Mouse (Mus musculus): ENCODE data around the gene Trpm8. TPM values are rescaled to one million over a fixed set of nuclear protein-coding genes. Genes with fewer than 3 reads are reported as not detected.

The Trpm8 gene
- polyA plus RNA-seq, 1 experiment from 2014 or later: 0.04 TPM

- no peak overlapping the region for H3K4me2 ChIP-seq (ENCODE audit: low read depth, low read length)
- H3K27me3 ChIP-seq (ENCODE audit: control insufficient read depth, insufficient read depth, low read depth, low read length): no peaks in the 10 kb centered on the region
- no peak overlapping the region for H3K9ac ChIP-seq (ENCODE audit: low read length)
- peaks cover 26% of the 10 kb centered on the region for H3K9me3 ChIP-seq (ENCODE audit: control insufficient read depth, low read length)
- peaks cover 10% of the 10 kb centered on the region for H3K36me3 ChIP-seq (ENCODE audit: control insufficient read depth, insufficient read depth, low read length)
- no peaks in the 10 kb centered on the region for H3K4me1 ChIP-seq (replicated peaks; ENCODE audit: control insufficient read depth, insufficient read depth, low read length)
- no peak for ATAC-seq (ENCODE audit: low read depth)
- no peak overlapping the region for H3K4me3 ChIP-seq (ENCODE audit: low read length)
- 47% methylated on average over 2 of the region's 2 CpGs for WGBS
- no peak overlapping the region for H3K27ac ChIP-seq (ENCODE audit: low read length)
Observed at GRCm38 (mm10) chr1:88255466-88255857, 22.0 kb upstream of the Trpm8 start.

DNA sequence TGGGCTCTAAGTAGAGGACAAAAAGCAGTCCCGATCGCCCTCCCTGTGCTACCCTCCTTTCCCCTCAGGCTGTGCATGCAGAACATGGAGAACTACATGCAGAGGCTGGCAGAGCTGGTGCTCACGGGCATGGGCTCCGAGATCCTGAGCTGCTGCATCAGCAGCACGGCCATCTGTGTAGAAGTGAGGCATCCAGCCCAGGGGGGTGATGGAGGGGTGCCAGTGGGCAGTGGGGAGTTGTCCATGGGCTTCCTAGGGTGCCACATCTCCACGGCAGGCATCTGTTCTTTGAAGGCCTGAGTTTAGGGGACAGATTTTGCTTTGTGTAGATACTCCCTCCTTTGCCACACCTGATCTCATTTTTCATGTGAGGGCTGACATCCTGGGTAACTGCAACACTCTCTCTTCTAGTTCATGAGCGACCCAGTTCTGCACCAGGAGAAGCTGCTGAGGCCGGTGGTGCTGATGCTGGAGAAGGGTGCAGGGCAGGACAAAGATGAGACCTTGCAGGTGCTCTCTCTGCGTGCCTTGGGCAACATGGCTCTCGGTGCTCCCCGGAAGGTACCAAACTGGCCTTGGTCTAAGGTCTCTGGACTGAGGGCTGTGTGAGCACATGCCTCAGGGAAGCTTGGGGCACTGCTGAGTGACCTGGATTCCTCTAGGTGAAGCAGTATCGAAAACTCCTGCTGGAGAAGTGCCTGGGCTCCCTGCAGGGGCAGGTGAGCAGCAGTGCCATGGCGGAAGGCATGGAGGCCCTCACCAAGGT lies 21.3 kb upstream of the Trpm8 start:
- peaks cover 19% of the 10 kb centered on the region; the same call in 1 of the 2 replicates for H3K9me3 ChIP-seq (ENCODE audit: control insufficient read depth, low read length)
- 76% methylated on average over 13 of the region's 13 CpGs for WGBS
- H3K4me3 ChIP-seq (ENCODE audit: low read length): no peak overlapping the region
- peaks cover 17% of the 10 kb centered on the region for H3K36me3 ChIP-seq (ENCODE audit: control insufficient read depth, insufficient read depth, low read length)
- H3K9ac ChIP-seq (ENCODE audit: low read length): no peak overlapping the region
- ATAC-seq (ENCODE audit: low read depth): no peak
- H3K4me2 ChIP-seq (ENCODE audit: low read depth, low read length): no peak overlapping the region
- no peaks in the 10 kb centered on the region for H3K4me1 ChIP-seq (replicated peaks; ENCODE audit: control insufficient read depth, insufficient read depth, low read length)
- no peaks in the 10 kb centered on the region for H3K27me3 ChIP-seq (ENCODE audit: control insufficient read depth, insufficient read depth, low read depth, low read length)
- H3K27ac ChIP-seq (ENCODE audit: low read length): no peak overlapping the region

DNA sequence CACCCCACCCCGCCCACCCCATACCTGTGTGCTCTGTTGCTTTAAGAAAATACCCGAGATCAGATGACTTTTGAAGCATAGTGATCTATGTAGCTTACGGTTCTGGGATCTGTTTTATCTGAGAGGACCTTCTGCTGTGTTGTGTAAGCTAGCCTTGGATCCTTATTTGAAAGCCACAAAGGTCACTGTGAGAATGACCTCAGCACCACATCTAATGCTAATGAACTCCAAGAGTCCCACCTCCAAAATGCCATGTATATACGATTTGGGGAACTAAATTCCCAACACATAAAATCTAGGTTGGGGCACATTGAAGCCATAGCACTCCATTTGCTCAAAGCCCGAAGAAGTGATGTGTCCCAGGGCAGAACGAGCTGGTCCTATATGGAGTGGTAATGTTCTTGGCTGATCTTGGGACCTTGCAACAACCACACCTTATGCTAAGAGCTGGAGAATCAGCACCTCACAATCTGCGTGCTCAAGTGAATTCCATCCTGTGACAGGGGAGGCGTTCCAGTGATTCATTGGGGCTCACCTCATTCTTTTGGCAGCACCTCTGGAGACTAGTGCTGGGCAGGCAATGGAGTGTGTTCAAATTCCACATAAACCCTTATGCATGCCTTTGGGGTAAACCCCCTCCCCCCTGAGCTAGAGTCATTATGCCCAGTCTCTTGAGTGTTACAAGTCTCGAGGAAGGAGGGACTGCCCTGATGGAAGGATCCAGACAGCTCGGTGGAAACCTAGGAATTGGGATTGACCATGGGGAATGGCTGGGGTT lies 20.4 kb upstream of the Trpm8 start:
- Histone ChIP-seq H3K27me3 (ENCODE audit: control insufficient read depth, insufficient read depth, low read depth, low read length) (no peaks in the 10 kb centered on the region), H3K4me3 (ENCODE audit: low read length) (no peak overlapping the region), H3K9ac (ENCODE audit: low read length) (no peak overlapping the region), H3K4me2 (ENCODE audit: low read depth, low read length) (no peak overlapping the region), H3K27ac (ENCODE audit: low read length) (no peak overlapping the region), H3K9me3 (ENCODE audit: control insufficient read depth, low read length) (peaks cover 16% of the 10 kb centered on the region; the same call in 1 of the 2 replicates), H3K36me3 (ENCODE audit: control insufficient read depth, insufficient read depth, low read length) (peaks cover 26% of the 10 kb centered on the region), H3K4me1 (replicated peaks; ENCODE audit: control insufficient read depth, insufficient read depth, low read length) (no peaks in the 10 kb centered on the region)
- no peak for ATAC-seq (ENCODE audit: low read depth)
- WGBS: 71% methylated on average over 10 of the region's 10 CpGs

GRCm38 (mm10) chr1:88257681-88258080 lies 19.8 kb upstream of the Trpm8 start:
- no peak for ATAC-seq (ENCODE audit: low read depth)
- no peaks in the 10 kb centered on the region for H3K27me3 ChIP-seq (ENCODE audit: control insufficient read depth, insufficient read depth, low read depth, low read length)
- peaks cover 32% of the 10 kb centered on the region for H3K36me3 ChIP-seq (ENCODE audit: control insufficient read depth, insufficient read depth, low read length)
- H3K9me3 ChIP-seq (ENCODE audit: control insufficient read depth, low read length): peaks cover 11% of the 10 kb centered on the region; the same call in 1 of the 2 replicates
- no peak overlapping the region for H3K4me2 ChIP-seq (ENCODE audit: low read depth, low read length)
- no peak overlapping the region for H3K9ac ChIP-seq (ENCODE audit: low read length)
- H3K4me3 ChIP-seq (ENCODE audit: low read length): no peak overlapping the region
- no peaks in the 10 kb centered on the region for H3K4me1 ChIP-seq (replicated peaks; ENCODE audit: control insufficient read depth, insufficient read depth, low read length)
- no peak overlapping the region for H3K27ac ChIP-seq (ENCODE audit: low read length)
- WGBS: 79% methylated on average over 6 of the region's 6 CpGs

DNA sequence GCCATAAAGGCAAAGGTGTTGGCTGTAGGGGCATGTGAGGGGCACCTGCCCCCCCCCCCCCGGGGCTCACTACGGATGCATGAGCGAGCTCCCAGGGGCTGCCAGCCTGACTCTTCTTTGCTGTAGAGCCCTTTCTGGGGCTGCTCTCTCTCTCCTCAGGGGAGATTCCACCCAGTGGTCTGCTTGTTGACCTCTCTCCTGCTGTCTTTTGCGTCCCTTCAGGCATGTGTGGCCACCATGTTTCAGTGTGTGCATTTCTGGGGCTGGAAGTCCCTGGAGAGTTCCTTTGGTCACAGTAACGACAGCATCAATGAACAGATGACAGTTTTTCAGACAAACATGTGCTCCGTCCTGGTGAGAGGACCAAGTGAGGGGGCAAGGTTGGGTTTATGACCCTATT lies 19.1 kb upstream of the Trpm8 start:
- Histone ChIP-seq H3K4me3 (ENCODE audit: low read length) (no peak overlapping the region), H3K27ac (ENCODE audit: low read length) (no peak overlapping the region), H3K4me1 (replicated peaks; ENCODE audit: control insufficient read depth, insufficient read depth, low read length) (no peaks in the 10 kb centered on the region), H3K36me3 (ENCODE audit: control insufficient read depth, insufficient read depth, low read length) (peaks cover 39% of the 10 kb centered on the region), H3K9ac (ENCODE audit: low read length) (no peak overlapping the region), H3K9me3 (ENCODE audit: control insufficient read depth, low read length) (peaks cover 11% of the 10 kb centered on the region; the same call in 1 of the 2 replicates), H3K27me3 (ENCODE audit: control insufficient read depth, insufficient read depth, low read depth, low read length) (no peaks in the 10 kb centered on the region), H3K4me2 (ENCODE audit: low read depth, low read length) (no peak overlapping the region)
- no peak for ATAC-seq (ENCODE audit: low read depth)
- 63% methylated on average over 6 of the region's 6 CpGs for WGBS

GRCm38 (mm10) chr1:88258881-88259642 lies 18.4 kb upstream of the Trpm8 start:
- no peak overlapping the region for H3K9ac ChIP-seq (ENCODE audit: low read length)
- no peak overlapping the region for H3K27ac ChIP-seq (ENCODE audit: low read length)
- no peak overlapping the region for H3K4me3 ChIP-seq (ENCODE audit: low read length)
- ATAC-seq (ENCODE audit: low read depth): peak; percentile 11; the same call in 1 of the 2 replicates
- H3K27me3 ChIP-seq (ENCODE audit: control insufficient read depth, insufficient read depth, low read depth, low read length): no peaks in the 10 kb centered on the region
- H3K4me1 ChIP-seq (replicated peaks; ENCODE audit: control insufficient read depth, insufficient read depth, low read length): no peaks in the 10 kb centered on the region
- peaks cover 46% of the 10 kb centered on the region for H3K36me3 ChIP-seq (ENCODE audit: control insufficient read depth, insufficient read depth, low read length)
- H3K4me2 ChIP-seq (ENCODE audit: low read depth, low read length): no peak overlapping the region
- WGBS: 57% methylated on average over 8 of the region's 8 CpGs
- H3K9me3 ChIP-seq (ENCODE audit: control insufficient read depth, low read length): peaks cover 11% of the 10 kb centered on the region; the same call in 1 of the 2 replicates

- ATAC-seq (ENCODE audit: low read depth): no peak
- H3K27me3 ChIP-seq (ENCODE audit: control insufficient read depth, insufficient read depth, low read depth, low read length): no peaks in the 10 kb centered on the region
- H3K36me3 ChIP-seq (ENCODE audit: control insufficient read depth, insufficient read depth, low read length): peaks cover 51% of the 10 kb centered on the region
- no peaks in the 10 kb centered on the region for H3K4me1 ChIP-seq (replicated peaks; ENCODE audit: control insufficient read depth, insufficient read depth, low read length)
- H3K4me3 ChIP-seq (ENCODE audit: low read length): no peak overlapping the region
- 68% methylated on average over 4 of the region's 4 CpGs for WGBS
- peaks cover 9% of the 10 kb centered on the region; the same call in 1 of the 2 replicates for H3K9me3 ChIP-seq (ENCODE audit: control insufficient read depth, low read length)
- no peak overlapping the region for H3K4me2 ChIP-seq (ENCODE audit: low read depth, low read length)
- no peak overlapping the region for H3K9ac ChIP-seq (ENCODE audit: low read length)
- no peak overlapping the region for H3K27ac ChIP-seq (ENCODE audit: low read length)
Observed at GRCm38 (mm10) chr1:88259643-88260024, 17.8 kb upstream of the Trpm8 start.

- WGBS: 77% methylated on average over 6 of the region's 6 CpGs
- ATAC-seq (ENCODE audit: low read depth): peak; percentile 4
- Histone ChIP-seq H3K9me3 (ENCODE audit: control insufficient read depth, low read length) (peaks cover 4% of the 10 kb centered on the region; the same call in 1 of the 2 replicates), H3K4me1 (replicated peaks; ENCODE audit: control insufficient read depth, insufficient read depth, low read length) (no peaks in the 10 kb centered on the region), H3K27me3 (ENCODE audit: control insufficient read depth, insufficient read depth, low read depth, low read length) (no peaks in the 10 kb centered on the region), H3K4me2 (ENCODE audit: low read depth, low read length) (no peak overlapping the region), H3K9ac (ENCODE audit: low read length) (no peak overlapping the region), H3K27ac (ENCODE audit: low read length) (no peak overlapping the region), H3K36me3 (ENCODE audit: control insufficient read depth, insufficient read depth, low read length) (peaks cover 56% of the 10 kb centered on the region), H3K4me3 (ENCODE audit: low read length) (no peak overlapping the region)
Observed at GRCm38 (mm10) chr1:88260114-88260513, 17.3 kb upstream of the Trpm8 start.

Data from lung, embryonic 16.5 days (tissue).